Mouse (Mus musculus): ENCODE results near the gene Rnf115. TPM values are rescaled to one million over a fixed set of nuclear protein-coding genes. Genes with fewer than 3 reads are reported as not detected.

Gene Rnf115
- polyA plus RNA-seq, 1 experiment from 2014 or later = 72.1 TPM

DNA sequence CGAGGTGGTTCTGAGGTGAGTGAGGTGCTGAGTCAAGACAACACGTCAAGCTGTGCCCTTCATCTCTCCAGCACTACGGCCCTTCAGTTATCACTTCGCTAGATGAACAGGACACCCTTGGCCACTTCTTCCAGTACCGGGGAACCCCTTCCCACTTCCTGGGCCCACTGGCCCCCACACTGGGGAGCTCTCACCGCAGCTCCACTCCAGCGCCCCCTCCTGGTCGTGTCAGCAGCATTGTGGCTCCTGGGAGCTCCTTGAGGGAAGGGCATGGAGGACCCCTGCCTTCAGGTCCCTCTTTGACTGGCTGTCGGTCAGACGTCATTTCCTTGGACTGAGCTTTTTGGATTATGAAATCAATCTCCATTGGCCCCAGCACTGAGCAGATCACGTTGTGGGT, 22.7 kb upstream of the Rnf115 start:
- ATAC-seq (ENCODE audit: low FRiP score, low TSS enrichment) = no peak
- Histone ChIP-seq H3K4me1 (ENCODE audit: control insufficient read depth, insufficient read depth, low read length) (no peaks in the 10 kb centered on the region), H3K9ac (ENCODE audit: low read depth, low read length) (no peak overlapping the region), H3K9me3 (ENCODE audit: control insufficient read depth, low read length) (no peaks in the 10 kb centered on the region), H3K4me3 (ENCODE audit: low read length) (no peak overlapping the region), H3K27me3 (ENCODE audit: control insufficient read depth, insufficient read depth, low read length) (no peaks in the 10 kb centered on the region; the same call in 1 of the 2 replicates), H3K27ac (ENCODE audit: low read depth, low read length) (no peak overlapping the region), H3K4me2 (replicated peaks; ENCODE audit: low read depth, low read length) (no peak overlapping the region), H3K36me3 (ENCODE audit: control insufficient read depth, insufficient read depth, low read length) (peaks cover 58% of the 10 kb centered on the region)
- 68% methylated on average over 11 of the region's 11 CpGs for WGBS

DNA sequence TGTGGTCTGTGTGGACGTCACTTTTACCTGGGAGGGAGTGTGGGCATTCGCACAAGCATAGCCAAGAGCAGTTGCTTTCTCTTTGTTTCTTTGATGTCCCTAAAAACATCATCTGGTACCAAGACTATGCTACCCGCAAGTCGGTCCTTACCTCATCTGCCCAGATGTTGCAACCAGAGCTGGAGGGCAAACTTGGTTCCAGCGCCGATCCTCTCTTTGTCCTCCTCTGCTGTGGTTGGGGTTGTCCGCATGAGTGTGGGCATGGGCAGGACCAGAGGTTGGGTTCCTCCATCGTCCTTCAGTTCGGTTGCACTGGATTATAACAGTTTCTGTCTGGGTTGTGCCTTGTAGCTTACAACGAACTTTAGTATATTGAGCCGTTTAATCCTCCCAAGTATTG, 21.2 kb upstream of the Rnf115 start:
- 88% methylated on average over 11 of the region's 11 CpGs for WGBS
- H3K27me3 ChIP-seq (ENCODE audit: control insufficient read depth, insufficient read depth, low read length) = no peaks in the 10 kb centered on the region; the same call in 1 of the 2 replicates
- no peak overlapping the region for H3K4me2 ChIP-seq (replicated peaks; ENCODE audit: low read depth, low read length)
- no peaks in the 10 kb centered on the region for H3K9me3 ChIP-seq (ENCODE audit: control insufficient read depth, low read length)
- peaks cover 56% of the 10 kb centered on the region for H3K36me3 ChIP-seq (ENCODE audit: control insufficient read depth, insufficient read depth, low read length)
- no peak overlapping the region for H3K9ac ChIP-seq (ENCODE audit: low read depth, low read length)
- H3K4me1 ChIP-seq (ENCODE audit: control insufficient read depth, insufficient read depth, low read length) = no peaks in the 10 kb centered on the region
- H3K27ac ChIP-seq (ENCODE audit: low read depth, low read length) = no peak overlapping the region
- ATAC-seq (ENCODE audit: low FRiP score, low TSS enrichment) = no peak
- H3K4me3 ChIP-seq (ENCODE audit: low read length) = no peak overlapping the region

DNA sequence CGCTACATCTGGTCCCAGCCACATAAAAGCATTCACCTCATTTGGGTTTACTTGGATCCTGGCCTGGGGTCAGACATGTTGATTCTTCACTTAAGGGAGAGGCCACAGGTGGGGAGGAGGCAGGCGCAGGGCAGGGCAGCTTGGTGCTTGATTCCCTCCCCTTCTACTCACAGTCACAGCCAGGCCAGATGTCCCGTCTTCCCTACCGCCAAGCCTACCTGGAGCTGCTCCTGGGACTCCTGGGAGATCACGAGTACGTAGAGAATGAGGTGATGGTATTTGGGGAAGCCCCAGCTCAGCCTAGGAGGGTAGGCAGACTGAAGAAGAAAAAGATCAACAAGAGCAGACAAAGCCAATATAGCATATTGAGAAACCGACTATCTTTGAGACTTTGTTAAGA, 20.5 kb upstream of the Rnf115 start:
- no peaks in the 10 kb centered on the region for H3K4me1 ChIP-seq (ENCODE audit: control insufficient read depth, insufficient read depth, low read length)
- H3K36me3 ChIP-seq (ENCODE audit: control insufficient read depth, insufficient read depth, low read length) = peaks cover 56% of the 10 kb centered on the region
- 78% methylated on average over 7 of the region's 7 CpGs for WGBS
- no peak overlapping the region for H3K27ac ChIP-seq (ENCODE audit: low read depth, low read length)
- no peak overlapping the region for H3K4me3 ChIP-seq (ENCODE audit: low read length)
- ATAC-seq (ENCODE audit: low FRiP score, low TSS enrichment) = no peak
- H3K9ac ChIP-seq (ENCODE audit: low read depth, low read length) = no peak overlapping the region
- no peaks in the 10 kb centered on the region for H3K9me3 ChIP-seq (ENCODE audit: control insufficient read depth, low read length)
- H3K4me2 ChIP-seq (replicated peaks; ENCODE audit: low read depth, low read length) = no peak overlapping the region
- no peaks in the 10 kb centered on the region; the same call in 1 of the 2 replicates for H3K27me3 ChIP-seq (ENCODE audit: control insufficient read depth, insufficient read depth, low read length)

DNA sequence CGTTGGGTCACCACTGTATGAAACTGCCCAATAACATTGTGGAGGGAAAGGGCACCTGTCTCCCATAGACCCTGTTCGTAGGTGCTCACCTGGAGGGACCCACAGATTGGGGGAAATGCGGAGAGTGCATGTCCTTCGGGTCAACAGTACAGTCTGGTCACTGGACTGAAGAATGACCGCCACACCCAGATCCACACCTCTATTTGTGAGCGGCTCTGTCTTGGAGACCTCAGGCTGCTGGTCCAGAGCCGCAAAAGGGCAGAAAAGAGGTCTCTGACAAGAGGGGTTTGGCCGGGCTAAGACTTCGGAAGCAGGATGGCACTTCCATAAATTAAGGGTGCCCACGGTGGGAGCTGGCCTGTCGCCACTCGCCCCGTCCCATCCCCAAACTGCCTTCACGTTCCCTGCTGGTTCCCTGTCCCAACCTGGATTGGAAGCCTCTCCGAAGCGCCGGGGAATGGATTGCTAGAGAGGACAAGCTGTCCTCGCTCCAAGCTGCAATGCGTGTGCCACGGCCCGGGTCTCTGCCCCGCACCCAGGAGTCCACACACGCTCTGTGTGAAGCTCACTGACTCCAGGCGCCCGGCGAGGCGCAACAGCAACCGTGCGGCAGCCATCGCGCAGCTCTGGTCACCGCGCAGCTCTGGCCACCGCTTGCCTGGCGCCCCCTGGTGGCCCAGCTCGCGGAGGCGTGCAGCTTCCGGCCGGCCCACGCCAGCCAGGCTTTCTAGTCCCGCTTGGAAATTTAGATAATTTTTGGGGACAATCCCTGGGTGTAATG, 19.4 kb upstream of the Rnf115 start, which contains the start of gene Nudt17:
Gene Nudt17, minus strand, starts transcription at position 660 of the 781 bp plus-strand sequence.
- Histone ChIP-seq H3K4me2 (replicated peaks; ENCODE audit: low read depth, low read length) (peak within 1 kb of the TSS; percentile 96), H3K27me3 (ENCODE audit: control insufficient read depth, insufficient read depth, low read length) (no peaks in the 10 kb centered on the region; the same call in 1 of the 2 replicates), H3K4me3 (ENCODE audit: low read length) (peak within 1 kb of the TSS; percentile 54), H3K9ac (ENCODE audit: low read depth, low read length) (peak within 1 kb of the TSS; percentile 72), H3K27ac (ENCODE audit: low read depth, low read length) (no peak within 1 kb of the TSS), H3K9me3 (ENCODE audit: control insufficient read depth, low read length) (no peaks in the 10 kb centered on the region), H3K36me3 (ENCODE audit: control insufficient read depth, insufficient read depth, low read length) (peaks cover 49% of the 10 kb centered on the region), H3K4me1 (ENCODE audit: control insufficient read depth, insufficient read depth, low read length) (no peaks in the 10 kb centered on the region)
- whole genome bisulfite sequencing = 4% methylated on average over 42 of the region's 42 CpGs
- peak; percentile 87 for ATAC-seq (ENCODE audit: low FRiP score, low TSS enrichment)

DNA sequence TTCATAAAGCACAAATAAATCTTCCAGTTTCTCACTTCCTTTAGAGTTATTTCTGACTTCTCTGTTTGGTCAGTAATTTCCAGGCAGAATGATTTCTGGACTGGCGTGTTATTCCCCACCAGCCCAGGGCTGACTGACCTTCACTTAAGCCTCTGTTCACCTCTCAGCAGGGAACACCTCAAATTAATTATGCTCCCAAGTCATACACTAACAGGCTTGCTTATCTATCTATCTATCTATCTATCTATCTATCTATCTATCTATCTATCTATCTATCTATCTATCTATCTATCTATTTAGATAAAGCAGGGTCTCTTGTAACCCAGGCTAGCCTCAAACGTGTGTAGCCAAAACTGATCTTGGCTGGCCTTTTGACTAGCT, 18.8 kb upstream of the Rnf115 start:
- no peak overlapping the region for H3K9ac ChIP-seq (ENCODE audit: low read depth, low read length)
- H3K4me3 ChIP-seq (ENCODE audit: low read length) = no peak overlapping the region
- H3K27me3 ChIP-seq (ENCODE audit: control insufficient read depth, insufficient read depth, low read length) = no peaks in the 10 kb centered on the region; the same call in 1 of the 2 replicates
- no peaks in the 10 kb centered on the region for H3K9me3 ChIP-seq (ENCODE audit: control insufficient read depth, low read length)
- no peak for ATAC-seq (ENCODE audit: low FRiP score, low TSS enrichment)
- H3K27ac ChIP-seq (ENCODE audit: low read depth, low read length) = no peak overlapping the region
- 55% methylated on average over 2 of the region's 2 CpGs for WGBS
- H3K36me3 ChIP-seq (ENCODE audit: control insufficient read depth, insufficient read depth, low read length) = peaks cover 47% of the 10 kb centered on the region
- peak overlapping the region; percentile 96; the same call in 1 of the 2 replicates for H3K4me2 ChIP-seq (replicated peaks; ENCODE audit: low read depth, low read length)
- H3K4me1 ChIP-seq (ENCODE audit: control insufficient read depth, insufficient read depth, low read length) = no peaks in the 10 kb centered on the region

DNA sequence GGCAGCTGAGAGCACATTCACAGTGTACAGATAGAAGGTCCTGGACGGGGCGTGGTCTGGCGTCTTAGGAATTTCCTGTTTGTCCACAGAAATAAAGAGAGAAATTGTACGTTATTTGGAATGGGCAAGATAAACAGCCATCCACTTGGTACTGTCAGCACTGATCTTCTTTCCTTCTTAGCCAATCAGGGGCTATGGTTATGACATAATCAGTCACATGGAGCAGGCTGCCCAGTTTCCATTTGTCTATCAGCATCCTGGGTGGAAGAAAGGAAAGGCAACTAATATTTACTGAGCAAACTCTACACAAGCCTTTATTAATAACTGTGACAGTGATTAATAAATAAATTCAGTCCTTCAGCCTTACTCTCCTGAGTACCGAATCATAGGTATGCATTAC, 13.2 kb upstream of the Rnf115 start:
- no peaks in the 10 kb centered on the region for H3K9me3 ChIP-seq (ENCODE audit: control insufficient read depth, low read length)
- no peak overlapping the region for H3K4me2 ChIP-seq (replicated peaks; ENCODE audit: low read depth, low read length)
- no peaks in the 10 kb centered on the region for H3K4me1 ChIP-seq (ENCODE audit: control insufficient read depth, insufficient read depth, low read length)
- H3K4me3 ChIP-seq (ENCODE audit: low read length) = no peak overlapping the region
- no peaks in the 10 kb centered on the region for H3K27me3 ChIP-seq (ENCODE audit: control insufficient read depth, insufficient read depth, low read length)
- H3K36me3 ChIP-seq (ENCODE audit: control insufficient read depth, insufficient read depth, low read length) = peaks cover 61% of the 10 kb centered on the region
- 85% methylated on average over 5 of the region's 5 CpGs for WGBS
- H3K27ac ChIP-seq (ENCODE audit: low read depth, low read length) = no peak overlapping the region
- no peak for ATAC-seq (ENCODE audit: low FRiP score, low TSS enrichment)
- H3K9ac ChIP-seq (ENCODE audit: low read depth, low read length) = no peak overlapping the region

DNA sequence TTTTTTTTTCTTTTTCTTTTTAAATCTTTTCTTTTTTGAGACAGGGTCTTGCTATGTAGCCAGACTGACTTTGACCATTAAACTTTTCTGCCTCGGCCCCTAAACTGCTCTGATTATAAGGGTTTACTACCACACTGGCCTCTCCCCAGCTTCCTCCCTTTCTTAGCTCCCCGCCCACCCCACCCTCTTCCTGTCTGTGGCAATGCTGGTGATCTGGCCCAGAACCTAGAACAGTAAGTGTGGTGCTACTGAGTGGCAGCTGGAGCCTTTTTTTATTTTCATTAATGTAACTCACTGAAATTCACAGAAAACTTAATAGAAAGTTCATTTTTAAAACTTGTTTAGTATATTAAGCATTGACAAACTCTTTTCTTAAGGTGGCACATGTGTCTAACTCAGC, 11.6 kb upstream of the Rnf115 start:
- H3K27ac ChIP-seq (ENCODE audit: low read depth, low read length) = no peak overlapping the region
- no peak for ATAC-seq (ENCODE audit: low FRiP score, low TSS enrichment)
- H3K4me3 ChIP-seq (ENCODE audit: low read length) = no peak overlapping the region
- H3K27me3 ChIP-seq (ENCODE audit: control insufficient read depth, insufficient read depth, low read length) = no peaks in the 10 kb centered on the region
- peaks cover 55% of the 10 kb centered on the region for H3K36me3 ChIP-seq (ENCODE audit: control insufficient read depth, insufficient read depth, low read length)
- H3K9ac ChIP-seq (ENCODE audit: low read depth, low read length) = no peak overlapping the region
- H3K4me2 ChIP-seq (replicated peaks; ENCODE audit: low read depth, low read length) = no peak overlapping the region
- 51% methylated on average over 2 of the region's 2 CpGs for WGBS
- H3K9me3 ChIP-seq (ENCODE audit: control insufficient read depth, low read length) = no peaks in the 10 kb centered on the region
- no peaks in the 10 kb centered on the region for H3K4me1 ChIP-seq (ENCODE audit: control insufficient read depth, insufficient read depth, low read length)

DNA sequence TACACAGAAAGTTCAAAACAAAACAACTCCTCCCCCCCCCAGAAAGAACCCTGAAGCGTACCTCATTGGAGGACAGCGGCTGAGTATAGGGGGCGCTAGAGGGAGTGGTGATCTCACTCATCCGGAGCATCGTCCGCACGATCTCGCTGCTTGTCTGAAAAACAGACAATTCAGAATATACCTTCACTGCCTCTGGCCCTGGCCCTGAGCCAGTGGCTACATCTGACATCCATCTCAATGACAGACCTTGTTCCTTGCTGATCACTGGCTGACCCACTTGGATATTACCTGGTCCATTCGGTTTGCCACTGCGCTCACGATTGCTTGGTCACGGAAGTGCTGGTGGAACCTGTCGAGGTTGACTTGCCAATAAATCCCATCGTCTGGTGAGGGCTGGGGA, 8.3 kb upstream of the Rnf115 start:
- Histone ChIP-seq H3K27ac (ENCODE audit: low read depth, low read length) (no peak overlapping the region), H3K36me3 (ENCODE audit: control insufficient read depth, insufficient read depth, low read length) (peaks cover 58% of the 10 kb centered on the region), H3K4me2 (replicated peaks; ENCODE audit: low read depth, low read length) (no peak overlapping the region), H3K27me3 (ENCODE audit: control insufficient read depth, insufficient read depth, low read length) (no peaks in the 10 kb centered on the region), H3K4me1 (ENCODE audit: control insufficient read depth, insufficient read depth, low read length) (no peaks in the 10 kb centered on the region), H3K9me3 (ENCODE audit: control insufficient read depth, low read length) (no peaks in the 10 kb centered on the region), H3K9ac (ENCODE audit: low read depth, low read length) (no peak overlapping the region), H3K4me3 (ENCODE audit: low read length) (no peak overlapping the region)
- WGBS = 35% methylated on average over 14 of the region's 14 CpGs
- no peak for ATAC-seq (ENCODE audit: low FRiP score, low TSS enrichment)

DNA sequence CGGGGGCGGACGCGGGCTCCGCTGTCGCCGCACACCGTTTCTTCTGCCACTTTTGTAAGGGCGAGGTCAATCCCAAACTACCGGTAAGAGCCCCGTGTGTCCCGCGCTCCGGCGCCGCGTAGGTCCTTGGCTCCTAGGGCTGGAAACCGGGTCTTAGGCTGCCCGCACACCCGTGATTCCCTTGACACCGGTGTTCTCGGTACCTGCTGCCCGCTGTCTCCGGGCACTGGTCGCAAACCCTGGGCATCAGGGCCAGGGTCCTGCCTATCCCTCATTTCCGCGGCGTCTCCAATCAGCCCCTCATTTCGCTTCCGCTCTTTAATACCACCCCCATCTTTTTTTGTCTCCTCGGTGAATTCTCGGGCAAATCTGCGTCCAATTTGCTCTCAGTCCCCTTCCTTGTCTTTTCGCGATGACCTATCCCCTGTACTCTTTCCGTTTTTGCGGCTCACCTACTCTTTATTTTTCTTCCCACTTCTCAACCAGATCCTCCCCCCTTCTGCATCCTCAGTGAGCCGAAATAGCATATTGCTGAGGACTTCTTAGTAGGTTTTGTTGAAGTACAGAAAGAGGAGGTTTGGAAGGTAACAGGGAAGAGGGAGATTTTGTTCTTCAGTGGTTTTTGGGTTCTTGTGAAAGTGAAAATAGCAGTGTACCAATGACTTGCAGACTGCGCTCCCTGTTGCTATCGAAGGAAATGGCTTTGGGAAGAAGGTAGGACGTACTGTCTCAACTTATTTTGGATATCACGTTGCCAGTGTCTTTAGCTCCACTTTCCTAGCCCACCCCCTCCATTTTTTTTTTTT, 567 bp downstream of the Rnf115 start:
- Histone ChIP-seq H3K9me3 (ENCODE audit: control insufficient read depth, low read length) (no peaks in the 10 kb centered on the region), H3K4me3 (ENCODE audit: low read length) (peak overlapping the region; percentile 93), H3K4me2 (replicated peaks; ENCODE audit: low read depth, low read length) (peak overlapping the region; percentile 65), H3K4me1 (ENCODE audit: control insufficient read depth, insufficient read depth, low read length) (peaks cover 14% of the 10 kb centered on the region), H3K27ac (ENCODE audit: low read depth, low read length) (peak overlapping the region; percentile 81), H3K27me3 (ENCODE audit: control insufficient read depth, insufficient read depth, low read length) (no peaks in the 10 kb centered on the region), H3K9ac (ENCODE audit: low read depth, low read length) (peak overlapping the region; percentile 85), H3K36me3 (ENCODE audit: control insufficient read depth, insufficient read depth, low read length) (peaks cover 12% of the 10 kb centered on the region)
- under 1% methylated on average over 41 of the region's 42 CpGs for WGBS
- peak; percentile 43 for ATAC-seq (ENCODE audit: low FRiP score, low TSS enrichment)

Data from kidney, embryonic 14.5 days (tissue).